Mouse (Mus musculus): ENCODE measurements around the gene Ccdc89. TPM values are rescaled to one million over a fixed set of nuclear protein-coding genes. Genes with fewer than 3 reads are reported as not detected.

Gene Ccdc89
- not detected for polyA plus RNA-seq (2014; fragmentation: Illumina TruSeq; extraction: RNeasy Lipid Tissue Mini Kit (QIAGEN cat#74804); ENCODE audit: low read depth, low replicate concordance)

GRCm38 (mm10) chr7:90426020-90427001 lies at the start of gene Ccdc89:
Gene Ccdc89, plus strand, starts transcription at chr7:90426577.

GRCm38 (mm10) chr7:90442518-90443080 lies 16.2 kb downstream of the Ccdc89 start, which contains the start of gene Crebzf:
Gene Crebzf, plus strand, starts transcription at chr7:90442729.

GRCm38 (mm10) chr7:90456845-90457468 lies 30.6 kb downstream of the Ccdc89 start, which contains the start of gene Tmem126a:
Gene Tmem126a, minus strand, starts transcription at chr7:90457229.

GRCm38 (mm10) chr7:90475793-90476312 lies 49.5 kb downstream of the Ccdc89 start, which contains the start of gene Tmem126b:
Gene Tmem126b, minus strand, starts transcription at chr7:90476001.

GRCm38 (mm10) chr7:90476313-90477245 lies 50.2 kb downstream of the Ccdc89 start, which contains the start of gene Dlg2:
Gene Dlg2, plus strand, starts transcription at chr7:90476672.

Other genes starting within 250 kb of the Ccdc89 start
- not detected for gene Ccdc83, start 160.8 kb upstream of the Ccdc89 start, polyA plus RNA-seq (2014; fragmentation: Illumina TruSeq; extraction: RNeasy Lipid Tissue Mini Kit (QIAGEN cat#74804); ENCODE audit: low read depth, low replicate concordance)
- gene Sytl2, start 124.3 kb upstream of the Ccdc89 start, polyA plus RNA-seq (2014; fragmentation: Illumina TruSeq; extraction: RNeasy Lipid Tissue Mini Kit (QIAGEN cat#74804); ENCODE audit: low read depth, low replicate concordance) = 1.0 TPM
- 68.7 TPM for gene Crebzf, start 16.2 kb downstream of the Ccdc89 start, polyA plus RNA-seq (2014; fragmentation: Illumina TruSeq; extraction: RNeasy Lipid Tissue Mini Kit (QIAGEN cat#74804); ENCODE audit: low read depth, low replicate concordance)
- gene Tmem126a, start 30.7 kb downstream of the Ccdc89 start, polyA plus RNA-seq (2014; fragmentation: Illumina TruSeq; extraction: RNeasy Lipid Tissue Mini Kit (QIAGEN cat#74804); ENCODE audit: low read depth, low replicate concordance) = 146 TPM
- 34.9 TPM for gene Tmem126b, start 49.4 kb downstream of the Ccdc89 start, polyA plus RNA-seq (2014; fragmentation: Illumina TruSeq; extraction: RNeasy Lipid Tissue Mini Kit (QIAGEN cat#74804); ENCODE audit: low read depth, low replicate concordance)
- gene Dlg2, start 50.1 kb downstream of the Ccdc89 start, polyA plus RNA-seq (2014; fragmentation: Illumina TruSeq; extraction: RNeasy Lipid Tissue Mini Kit (QIAGEN cat#74804); ENCODE audit: low read depth, low replicate concordance) = 1.7 TPM